Mouse (Mus musculus): Measurements from ENCODE around the gene Tmem179.

Gene Tmem179

DNA sequence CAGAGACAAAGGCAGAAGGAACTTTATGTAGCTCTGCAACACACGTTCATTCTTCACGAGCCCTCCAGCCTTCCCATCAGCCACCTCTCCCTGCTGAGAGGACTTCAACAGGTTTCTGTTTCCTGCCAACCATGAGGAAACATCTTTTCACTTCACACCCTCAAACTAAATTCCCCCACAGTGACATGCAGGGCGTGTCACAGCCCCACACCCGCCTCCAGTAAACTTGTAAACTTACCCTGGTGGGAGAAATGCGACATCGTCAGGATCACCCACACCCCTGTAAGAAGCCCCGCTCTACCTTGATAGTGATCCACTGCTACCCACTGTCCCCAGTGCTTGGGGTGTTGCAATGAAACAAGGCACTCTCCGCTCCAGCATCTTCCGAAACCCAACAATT is 21.8 kb upstream of the Tmem179 start:
- in situ Hi-C loops (cut with MboI): no loop called here

DNA sequence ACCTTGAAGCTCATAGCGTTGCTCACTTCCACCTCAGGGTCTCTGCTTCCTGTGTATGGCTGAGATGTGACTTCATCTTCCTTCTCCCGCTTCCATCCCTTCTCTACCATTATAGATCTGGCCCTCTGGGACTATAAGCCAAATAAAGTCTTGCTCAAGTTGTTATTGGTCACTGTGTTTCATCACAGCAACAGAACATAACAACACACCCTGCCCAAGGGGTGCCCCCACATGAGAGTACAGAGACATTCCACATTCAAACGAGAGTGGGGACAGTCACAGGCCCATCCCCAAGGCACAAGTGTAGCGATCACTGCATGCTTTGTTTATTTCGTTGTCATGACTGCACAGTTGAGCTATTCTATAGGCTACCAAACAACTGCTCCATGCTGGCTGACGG is 20.7 kb upstream of the Tmem179 start:
- in situ Hi-C loops (cut with MboI): no loop called here

DNA sequence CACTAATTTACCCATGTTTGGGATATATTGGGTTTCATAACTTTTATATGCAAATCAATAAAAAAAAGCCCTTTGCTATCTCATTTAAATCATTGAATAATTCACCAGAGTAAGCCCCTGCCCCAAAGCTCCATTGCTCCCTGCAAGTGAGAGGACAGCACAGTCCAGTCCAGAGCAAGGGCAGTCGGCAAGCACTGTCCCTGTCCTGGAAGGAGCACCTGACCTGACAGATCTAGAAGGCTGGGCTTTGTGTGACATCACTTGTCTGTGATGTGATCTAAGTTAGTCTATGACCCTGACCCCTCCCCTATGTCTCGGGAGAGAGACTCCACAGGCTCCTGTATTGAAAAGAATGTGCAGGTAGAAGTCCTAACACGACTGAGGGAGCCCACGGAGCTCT is 17.2 kb upstream of the Tmem179 start:
- in situ Hi-C loops (cut with MboI): no loop called here

DNA sequence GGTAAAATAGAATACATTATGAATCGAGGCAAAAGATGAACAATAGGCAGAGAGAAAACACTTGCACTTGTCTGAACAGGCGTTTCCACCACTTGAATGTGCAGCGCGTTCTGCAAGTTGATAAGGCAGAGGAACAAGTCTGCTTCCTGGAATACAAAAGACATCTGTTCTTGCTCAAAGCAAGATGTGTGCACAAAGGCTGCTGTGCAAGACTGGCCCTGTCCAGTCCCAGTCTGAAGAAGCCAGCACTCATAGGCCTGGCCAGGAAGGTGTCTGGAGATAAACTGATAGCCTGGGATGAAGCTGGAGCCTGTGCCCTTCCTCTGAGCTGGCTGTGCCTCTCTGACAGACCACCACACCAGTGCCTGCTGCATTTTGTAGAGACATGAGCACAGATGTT is 1.6 kb upstream of the Tmem179 start:
- in situ Hi-C loops (cut with MboI): no loop called here

DNA sequence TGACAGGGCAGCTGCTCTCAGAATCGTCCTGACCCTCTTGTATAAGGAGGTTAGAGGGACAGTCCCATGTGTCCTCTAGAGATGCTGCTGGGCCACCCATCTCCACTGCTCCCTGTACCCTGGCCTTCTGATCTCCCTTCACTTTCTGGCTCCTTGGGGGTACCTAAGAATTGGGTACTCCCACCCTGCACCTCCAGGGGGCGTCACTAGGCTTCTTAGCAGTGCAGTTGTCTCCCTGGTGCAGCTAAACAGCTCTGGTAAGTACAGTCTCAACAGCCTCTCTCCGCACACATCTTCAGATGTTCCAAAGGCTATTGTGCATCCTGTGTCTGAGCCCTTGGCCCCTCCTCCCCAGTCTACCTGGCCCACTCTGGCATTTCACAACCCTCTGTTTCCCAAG is 1.6 kb downstream of the Tmem179 start:
- in situ Hi-C loops (cut with MboI): no loop called here

DNA sequence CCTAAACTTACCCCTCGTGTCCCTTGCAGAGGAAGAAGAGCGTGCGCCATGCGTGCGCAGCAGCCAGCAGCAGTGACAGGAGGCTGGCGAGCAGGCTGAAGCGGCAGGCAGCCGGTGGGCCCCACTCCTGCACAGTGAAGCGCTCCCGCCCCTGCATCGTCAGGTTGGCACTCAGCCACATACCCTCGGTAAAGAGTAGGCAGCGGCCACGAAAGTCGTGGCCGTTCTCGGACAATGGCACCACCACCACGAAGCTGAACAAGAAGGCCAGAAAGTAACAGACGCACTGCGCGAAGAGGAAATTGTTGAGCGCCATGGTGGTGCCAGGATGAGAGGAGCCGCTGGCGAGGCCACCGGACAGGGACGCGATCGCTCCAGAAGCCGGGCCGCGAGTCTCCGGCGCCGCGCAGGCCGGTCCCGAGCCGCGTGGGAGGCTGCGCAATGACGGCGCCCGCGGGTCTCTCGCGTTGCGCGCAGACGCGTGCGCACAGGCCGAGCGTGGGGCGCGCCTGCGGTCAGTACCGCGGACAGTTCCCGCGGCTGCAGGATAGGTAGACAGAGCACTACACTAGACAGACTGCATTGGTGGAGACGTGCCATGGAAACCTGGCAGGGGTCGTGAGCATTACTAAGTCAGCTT is 5.7 kb downstream of the Tmem179 start:
- in situ Hi-C loops (cut with MboI): no loop called here

DNA sequence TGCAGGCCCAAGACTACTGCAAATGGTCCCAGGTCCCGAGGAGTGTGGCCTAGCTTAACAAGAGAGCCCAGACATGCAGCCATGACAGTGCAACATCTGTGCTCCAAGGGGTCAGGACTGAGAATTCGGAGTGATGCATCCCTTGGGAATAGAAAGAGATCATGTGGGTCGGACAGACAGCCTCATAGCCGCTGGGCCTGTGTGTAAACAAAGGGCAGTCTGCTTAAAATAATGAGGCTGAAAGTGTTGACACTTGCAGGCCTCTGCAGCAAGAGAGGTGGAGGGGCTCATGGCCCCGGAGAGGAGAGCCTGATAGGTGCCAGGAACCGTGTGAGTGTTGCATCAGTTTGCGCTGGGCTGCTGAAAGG is 6.2 kb downstream of the Tmem179 start:
- in situ Hi-C loops (cut with MboI): no loop called here

DNA sequence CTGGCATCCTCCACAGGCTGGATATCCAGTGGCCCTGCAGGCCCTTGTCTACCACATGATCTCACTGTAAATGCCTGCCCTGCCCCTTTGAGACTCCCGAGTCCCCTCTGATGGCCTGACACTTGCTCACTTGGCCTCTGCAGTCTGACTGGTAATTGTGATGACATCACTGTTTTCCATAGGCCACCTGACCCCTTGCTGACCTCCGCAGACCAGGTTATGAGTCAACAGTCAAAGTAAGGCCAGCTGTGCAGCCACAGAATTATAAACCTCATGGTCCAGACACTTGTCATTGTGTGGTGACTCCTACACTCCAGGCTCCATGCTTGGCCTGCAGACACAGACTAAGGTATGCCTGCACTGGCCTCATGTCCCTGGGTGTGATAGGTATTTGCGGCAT is 8.6 kb downstream of the Tmem179 start:
- in situ Hi-C loops (cut with MboI): no loop called here

DNA sequence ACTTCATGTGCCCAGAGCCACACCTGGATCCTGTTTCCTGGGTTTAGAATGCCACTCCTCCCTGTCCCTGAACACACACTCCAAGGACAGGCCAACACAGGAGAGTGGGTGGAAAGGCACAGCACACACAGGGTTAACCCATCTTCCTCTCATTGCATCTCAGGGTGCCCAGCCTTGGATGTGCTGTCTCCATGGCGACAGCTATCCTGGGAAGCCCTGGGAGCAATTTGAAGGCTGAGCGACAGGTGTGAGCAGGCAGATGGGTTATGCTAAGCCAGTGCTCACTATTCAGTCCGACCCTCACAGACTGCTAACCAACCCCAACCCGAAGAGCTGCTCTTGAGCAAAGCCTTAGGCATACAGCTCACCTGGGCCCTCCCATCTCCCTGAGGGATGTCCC is 9.3 kb downstream of the Tmem179 start:
- in situ Hi-C loops (cut with MboI): no loop called here

DNA sequence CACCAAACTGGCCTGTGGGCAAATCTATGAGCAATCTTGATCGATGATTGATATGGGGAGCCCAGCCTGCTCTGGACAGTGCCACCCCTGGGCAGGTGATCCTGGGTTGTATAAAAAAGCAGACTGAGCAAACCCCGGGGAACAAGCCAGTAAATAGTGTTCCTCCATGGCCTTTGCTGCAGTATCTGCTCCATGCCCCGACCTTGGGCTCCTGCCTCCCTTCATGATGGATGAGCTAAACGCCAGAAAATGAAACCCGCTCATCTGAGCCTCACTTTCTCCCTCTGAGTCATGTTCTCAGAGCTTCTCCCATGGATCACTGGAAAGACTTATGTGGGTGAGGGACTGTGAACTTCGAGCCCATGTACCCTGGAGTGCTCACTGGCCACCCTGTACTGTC is 10.3 kb downstream of the Tmem179 start:
- in situ Hi-C loops (cut with MboI): no loop called here

DNA sequence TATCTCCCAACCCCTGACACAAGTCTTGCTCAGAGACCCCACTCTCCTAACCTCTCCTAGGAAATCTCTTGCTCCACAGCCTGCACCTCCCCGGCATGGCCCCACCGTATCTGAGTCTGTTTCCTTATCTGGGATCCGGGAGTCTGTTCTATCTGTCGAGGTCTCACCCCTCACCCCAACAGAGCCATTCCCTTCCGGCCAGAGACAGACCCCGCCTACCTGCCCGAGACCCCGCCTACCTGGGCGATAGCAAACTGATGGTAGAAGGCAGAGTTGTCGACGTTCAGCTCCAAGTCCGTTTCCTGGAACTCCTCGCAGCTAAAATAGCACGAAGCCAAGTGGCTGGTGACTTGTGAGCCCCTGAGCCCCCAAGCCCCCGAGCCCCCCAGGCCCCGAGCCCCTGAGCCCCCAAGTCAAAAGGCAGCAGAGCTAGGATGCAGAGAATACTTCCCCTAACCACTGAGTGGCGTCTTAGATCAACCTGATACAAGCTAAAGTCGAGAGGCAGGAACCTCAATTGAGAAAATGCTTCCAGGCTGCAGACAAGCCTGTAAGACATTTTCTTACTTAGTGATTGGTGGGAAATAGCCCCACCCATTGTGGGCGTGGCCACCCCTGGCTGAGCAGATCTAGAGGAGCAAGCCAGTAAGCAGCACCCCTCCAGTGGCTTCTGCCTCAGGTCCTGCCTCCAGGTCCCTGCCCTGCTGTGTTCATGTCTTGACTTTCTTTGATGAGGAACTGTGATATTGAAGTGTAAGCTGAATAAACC is 13.4 kb downstream of the Tmem179 start:
- in situ Hi-C loops (cut with MboI): no loop called here

DNA sequence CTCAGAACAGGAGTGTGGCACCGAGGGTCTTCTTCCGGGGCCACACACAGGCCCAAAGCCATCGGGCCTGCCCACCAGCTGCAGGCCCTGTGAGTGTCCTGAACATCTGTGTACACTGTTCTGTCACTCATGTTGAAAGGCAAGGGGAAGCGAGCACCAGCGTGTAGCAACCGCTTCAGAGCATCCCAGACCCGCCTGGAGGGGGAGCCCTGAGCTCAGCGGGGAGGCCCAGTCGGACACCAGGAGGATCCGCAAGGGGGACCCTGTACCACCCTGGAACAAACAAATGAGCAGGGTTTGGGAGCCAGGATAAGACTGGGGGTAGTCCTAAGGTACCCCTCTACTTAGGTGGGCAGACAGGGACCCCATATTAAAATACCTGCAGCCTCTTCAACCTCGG is 17.9 kb downstream of the Tmem179 start:
- in situ Hi-C loops (cut with MboI): no loop called here

DNA sequence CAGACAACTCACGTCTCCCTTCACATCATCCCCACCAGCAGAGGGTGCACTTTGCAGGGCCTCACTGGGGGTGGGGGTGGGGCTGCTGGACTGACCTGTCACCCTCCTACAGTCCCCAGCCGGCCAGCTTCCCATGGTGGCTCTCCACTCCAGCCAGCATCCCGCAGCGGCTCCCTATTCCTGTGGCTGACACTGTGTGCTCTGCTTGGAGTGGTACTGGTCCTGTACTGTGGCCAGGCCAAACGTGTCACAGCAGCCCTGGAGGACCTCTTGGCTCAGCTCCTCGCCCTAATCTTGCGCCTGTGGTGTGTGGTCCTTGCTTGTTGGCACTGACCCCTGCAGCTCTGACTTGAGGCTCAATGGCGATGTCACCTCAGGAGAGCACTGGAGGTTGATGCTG is 18.8 kb downstream of the Tmem179 start:
- in situ Hi-C loops (cut with MboI): no loop called here

DNA sequence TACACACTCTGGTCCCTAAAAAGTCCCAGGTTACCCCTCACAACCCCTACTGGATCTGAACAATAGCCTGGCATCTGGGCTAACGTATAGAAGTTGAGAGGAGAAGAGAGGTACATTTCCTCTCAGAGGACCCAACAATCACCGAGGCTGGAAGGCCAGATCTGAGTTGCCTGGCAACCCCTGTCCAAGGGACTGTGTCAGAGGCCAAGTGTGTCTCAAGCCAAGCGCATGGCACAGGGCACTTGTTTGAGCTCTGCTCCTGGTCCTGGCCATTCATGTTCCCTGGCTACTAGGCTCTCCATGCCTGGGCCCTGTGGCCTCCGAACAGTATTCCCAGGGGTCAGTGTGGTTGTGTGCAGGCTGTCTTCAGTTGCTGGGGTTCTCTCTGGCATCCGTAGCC is 20.4 kb downstream of the Tmem179 start:
- in situ Hi-C loops (cut with MboI): no loop called here

DNA sequence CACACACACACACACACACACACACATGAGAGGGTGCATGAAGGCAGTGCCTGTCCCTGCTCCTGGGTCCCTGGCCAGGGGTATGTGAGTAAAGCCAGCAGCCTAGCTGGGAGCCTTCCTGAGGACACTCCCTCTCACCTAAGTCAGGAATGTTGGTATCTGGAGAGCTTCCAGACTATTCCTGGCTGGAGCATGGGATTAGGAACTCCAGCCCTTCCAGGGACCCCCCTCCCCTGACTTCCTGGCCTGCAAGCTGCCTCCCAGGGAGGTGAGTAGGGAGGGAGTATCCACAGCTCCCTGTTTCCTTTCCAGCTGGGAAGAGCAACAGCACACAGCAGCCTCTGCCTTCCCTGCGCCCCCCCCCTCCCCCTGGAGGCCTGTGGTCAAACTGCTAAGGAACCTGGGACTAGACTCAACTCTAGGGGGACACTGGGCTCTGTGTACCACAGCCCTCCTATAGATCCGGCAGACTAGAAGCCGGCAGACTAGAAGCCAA is 26.1 kb downstream of the Tmem179 start:
- in situ Hi-C loops (cut with MboI): no loop called here

DNA sequence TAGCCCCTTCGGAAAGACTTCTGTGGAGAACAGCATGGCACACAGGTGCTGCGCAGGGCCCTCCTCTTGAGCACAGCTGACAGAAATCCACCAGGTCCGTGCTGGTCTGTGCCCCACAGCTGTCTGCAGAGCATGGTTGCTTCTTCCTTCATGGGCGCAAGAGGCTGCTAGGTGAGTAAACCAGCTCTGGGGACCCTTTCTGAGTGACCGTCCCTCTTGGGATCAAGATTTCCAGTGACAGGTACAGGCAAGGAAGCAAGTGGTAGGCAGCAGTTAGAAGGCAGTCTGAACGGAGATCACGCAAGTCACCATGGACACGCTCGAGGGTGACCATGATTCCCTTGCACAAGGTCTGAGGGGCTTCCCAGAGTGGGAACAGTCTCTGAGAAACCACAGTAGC is 27.0 kb downstream of the Tmem179 start:
- in situ Hi-C loops (cut with MboI): no loop called here

DNA sequence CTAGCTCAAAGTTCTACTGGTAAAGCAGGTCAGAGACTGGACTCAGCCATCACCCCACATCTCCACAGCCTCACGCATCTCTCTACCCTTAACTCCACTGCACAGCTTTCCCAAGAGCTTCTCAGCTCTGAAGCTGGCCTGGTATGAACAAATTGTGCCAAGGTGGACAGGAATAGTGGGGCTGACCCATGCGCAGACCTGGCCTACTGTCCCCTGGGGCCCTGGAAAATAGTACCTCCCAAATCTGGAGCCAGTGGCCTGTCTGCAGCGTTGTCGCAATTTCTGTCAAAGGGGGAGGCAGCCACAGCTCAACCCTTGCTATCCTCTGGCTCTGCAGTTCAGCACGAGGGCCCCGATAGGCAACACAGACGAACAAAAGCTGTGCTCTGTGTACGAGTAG is 27.4 kb downstream of the Tmem179 start, which contains the start of gene A530016L24Rik:
TSS of gene A530016L24Rik (plus strand) at position 315 of the 400 bp plus-strand sequence.
- in situ Hi-C loops (cut with MboI): no loop called here

DNA sequence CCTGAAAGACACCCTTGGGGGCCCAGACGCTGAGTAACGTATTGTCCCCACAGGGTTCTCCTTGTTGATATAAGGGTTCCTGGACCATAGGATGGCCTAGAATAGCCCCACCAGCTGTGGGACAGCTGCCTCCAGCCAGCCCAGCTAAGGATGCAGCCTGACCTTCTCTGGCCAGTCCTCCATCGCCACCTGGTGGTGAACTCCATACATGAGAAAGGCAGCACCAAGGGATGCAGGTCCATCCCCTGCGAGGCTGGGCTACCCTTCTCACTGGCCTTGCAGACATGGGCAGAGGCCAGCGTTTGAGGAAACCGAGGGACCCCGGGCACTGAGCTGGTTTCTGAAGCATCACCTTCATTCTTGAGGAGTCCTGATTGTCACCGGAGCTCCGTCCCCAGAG is 42.8 kb downstream of the Tmem179 start:
- in situ Hi-C loops (cut with MboI): no loop called here

DNA sequence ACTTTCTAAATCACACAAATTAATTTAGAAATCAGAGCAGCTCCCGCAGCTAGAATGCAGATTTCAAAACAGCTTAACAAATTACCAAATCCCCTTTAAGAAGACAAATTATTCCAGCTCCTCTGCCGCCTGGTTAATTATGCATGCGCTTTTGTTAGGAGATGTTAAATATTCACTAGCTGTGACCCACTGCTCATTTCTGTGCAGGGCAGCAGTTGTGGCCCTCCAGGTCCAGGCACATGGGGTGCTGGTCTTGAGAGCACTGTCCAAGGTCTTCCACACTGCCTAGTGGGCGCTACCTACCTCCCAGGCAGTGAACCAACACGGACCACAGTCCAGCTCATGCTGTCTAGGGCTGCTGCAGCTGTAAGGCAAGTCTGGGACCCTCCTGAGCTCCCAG is 46.3 kb downstream of the Tmem179 start:
- in situ Hi-C loops (cut with MboI): no loop called here

DNA sequence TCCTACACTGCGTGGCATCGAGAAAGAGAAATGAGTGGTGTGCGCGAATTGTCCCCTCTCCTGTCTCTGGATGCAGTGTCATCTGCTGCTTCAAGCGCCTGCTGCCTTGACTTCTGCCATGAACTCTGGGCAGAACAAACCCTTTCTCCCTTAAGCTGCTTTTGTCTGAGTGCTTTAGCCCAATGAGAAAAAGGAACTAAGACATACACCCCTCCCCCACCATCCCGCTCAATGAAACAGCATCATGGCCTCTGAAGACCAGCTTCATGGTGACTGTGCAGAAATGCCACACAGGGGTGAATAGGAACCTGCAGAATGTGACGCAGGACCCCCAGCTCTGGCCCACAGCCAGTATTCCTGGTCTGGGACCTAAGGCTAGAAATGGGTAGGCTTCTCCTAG is 47.2 kb downstream of the Tmem179 start:
- in situ Hi-C loops (cut with MboI): no loop called here

DNA sequence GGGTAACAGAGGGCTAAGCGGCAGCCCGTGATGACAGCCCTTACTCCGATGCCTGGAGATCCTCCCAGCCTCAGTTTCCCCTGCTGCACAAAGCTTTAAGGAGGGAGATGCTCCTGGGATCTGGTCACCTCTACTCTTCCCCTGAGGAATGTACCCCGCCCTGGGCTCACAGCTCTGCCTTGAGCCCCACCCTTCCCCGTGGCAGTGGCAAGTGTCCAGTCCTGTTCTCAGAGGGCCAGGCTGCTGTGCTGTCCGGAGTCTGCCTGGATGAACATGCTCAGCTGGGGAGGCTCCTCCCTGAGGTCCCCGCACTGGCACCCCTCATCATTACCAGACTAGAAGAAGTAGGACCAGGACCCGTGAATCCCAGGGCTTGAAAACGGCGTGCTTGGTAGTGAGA is 49.2 kb downstream of the Tmem179 start:
- in situ Hi-C loops (cut with MboI): no loop called here

DNA sequence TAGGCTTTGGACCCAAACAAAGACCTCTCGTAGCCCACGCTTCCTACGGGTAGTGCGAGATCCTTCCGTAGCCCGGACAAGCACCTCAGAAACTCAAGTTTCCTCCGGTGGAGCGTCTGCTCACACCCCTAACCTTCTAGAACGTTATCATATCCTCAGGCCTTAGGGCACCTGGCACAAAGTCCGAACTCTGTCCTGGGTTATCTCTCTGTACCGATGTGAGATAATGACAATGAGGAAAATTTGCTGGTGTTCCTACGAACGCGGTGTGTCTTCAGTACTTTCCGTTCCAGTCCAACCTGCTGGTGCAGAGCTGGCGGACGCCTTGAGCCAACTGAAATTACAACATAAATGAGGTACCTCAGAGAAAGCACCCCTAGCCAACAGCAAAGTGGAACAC is 50.6 kb downstream of the Tmem179 start:
- in situ Hi-C loops (cut with MboI): no loop called here

DNA sequence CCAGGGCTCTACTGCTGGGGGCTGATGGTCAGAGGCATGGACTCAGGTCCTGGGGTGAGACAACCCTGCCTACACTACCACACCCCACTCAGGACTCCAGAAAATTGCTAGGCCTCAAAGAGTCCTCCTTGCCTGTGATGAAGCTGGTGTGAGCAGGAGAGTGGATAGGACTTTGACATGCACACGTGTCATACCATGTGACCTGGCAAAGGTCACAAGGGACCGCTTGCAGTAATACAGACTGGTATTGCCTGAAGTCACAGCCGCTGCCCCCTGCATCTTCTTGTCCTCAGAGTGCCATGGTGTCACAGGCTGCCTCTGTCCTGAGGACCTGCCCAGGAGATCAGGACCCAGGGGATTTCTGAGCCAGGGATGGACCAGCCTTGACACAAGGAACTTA is 52.0 kb downstream of the Tmem179 start:
- in situ Hi-C loops (cut with MboI): no loop called here
